Mouse (Mus musculus) heart, postnatal 0 days (tissue): ENCODE data around the gene St3gal5. TPM values are rescaled to one million over a fixed set of nuclear protein-coding genes. Genes with fewer than 3 reads are reported as not detected.

Source experiments
- ATAC-seq: fragments of 200-750 bp; cut with Nextera tagmentation; 2 replicates; pipeline ENCODE4 v1.8.0; 2017; ENCODE audit warnings: low read depth, moderate number of reproducible peaks, moderate library complexity; ENCODE audit not compliant: insufficient read depth
- DNase-seq: peaks from one replicate; pipeline ENCODE4 v3.0.0-alpha.2; 2016; ENCODE audit warnings: low spot score
- H3K27ac ChIP-seq: fragments of 300-500 bp; sonication (generic); 2 replicates; pipeline ENCODE4 v1.5.1; 2014; ENCODE audit warnings: low read depth, mild to moderate bottlenecking
- H3K27me3 ChIP-seq: fragments of 300-500 bp; sonication (generic); 2 replicates; pipeline ENCODE4 v1.6.1; 2014; ENCODE audit warnings: low read length, mixed read lengths; ENCODE audit not compliant: control insufficient read depth, insufficient read depth
- H3K36me3 ChIP-seq: fragments of 300-500 bp; sonication (generic); replicated peaks from 2 replicates; pipeline ENCODE4 v1.6.1; 2014; ENCODE audit warnings: low read length, mixed read lengths; ENCODE audit not compliant: control insufficient read depth, insufficient read depth
- H3K4me1 ChIP-seq: fragments of 300-500 bp; sonication (generic); 2 replicates; pipeline ENCODE4 v1.6.1; 2014; ENCODE audit warnings: antibody characterized with exemption; ENCODE audit not compliant: control insufficient read depth, insufficient read depth
- H3K4me2 ChIP-seq: fragments of 300-500 bp; sonication (generic); 2 replicates; pipeline ENCODE4 v1.6.1; 2014; ENCODE audit warnings: low read depth, mild to moderate bottlenecking, low read length, moderate library complexity
- H3K4me3 ChIP-seq: fragments of 300-500 bp; sonication (generic); 2 replicates; pipeline ENCODE4 v1.5.1; 2014; ENCODE audit warnings: low read depth, low read length
- H3K9ac ChIP-seq: fragments of 300-500 bp; sonication (generic); replicated peaks from 2 replicates; pipeline ENCODE4 v1.6.1; 2014; ENCODE audit warnings: low read depth, low read length, mixed read lengths
- H3K9me3 ChIP-seq: fragments of 300-500 bp; sonication (generic); replicated peaks from 2 replicates; pipeline ENCODE4 v1.6.1; 2016; ENCODE audit warnings: low read length; ENCODE audit not compliant: control insufficient read depth
- CTCF ChIP-seq: IDR thresholded peaks from 2 replicates; pipeline ENCODE4 v1.5.1; 2016; ENCODE audit warnings: antibody characterized with exemption, control low read depth, low read depth
- EP300 ChIP-seq: IDR thresholded peaks from 2 replicates; pipeline ENCODE4 v1.6.1; 2016; ENCODE audit warnings: antibody characterized with exemption, low read depth
- WGBS: fragments of 180-500 bp; shearing (Covaris S2); extraction: QIAGEN DNeasy Blood & Tissue Kit; methylation state at CpG from one replicate; pipeline ENCODE4 v1.1.7; 2014; 5-methylcytosine and 5-hydroxymethylcytosine counted together
- polyA plus RNA-seq: library from polyadenylated mRNA; unstranded; fragments of >200 nt; fragmentation: Nextera tagmentation; extraction: Ambion mirVana; gene quantifications from 2 replicates; pipeline ENCODE4 v1.2.1, GENCODE M21; 2015
- total RNA-seq: library from RNA; depleted of rRNA; stranded (reverse); fragments of >200 nt; gene quantifications from 2 replicates; pipeline ENCODE4 v1.2.3, GENCODE M21; 2014; ENCODE audit warnings: low replicate concordance

Gene St3gal5
- total and polyA plus RNA-seq, 2 experiments from 2014 or later = 6.3 to 25.3 TPM

DNA sequence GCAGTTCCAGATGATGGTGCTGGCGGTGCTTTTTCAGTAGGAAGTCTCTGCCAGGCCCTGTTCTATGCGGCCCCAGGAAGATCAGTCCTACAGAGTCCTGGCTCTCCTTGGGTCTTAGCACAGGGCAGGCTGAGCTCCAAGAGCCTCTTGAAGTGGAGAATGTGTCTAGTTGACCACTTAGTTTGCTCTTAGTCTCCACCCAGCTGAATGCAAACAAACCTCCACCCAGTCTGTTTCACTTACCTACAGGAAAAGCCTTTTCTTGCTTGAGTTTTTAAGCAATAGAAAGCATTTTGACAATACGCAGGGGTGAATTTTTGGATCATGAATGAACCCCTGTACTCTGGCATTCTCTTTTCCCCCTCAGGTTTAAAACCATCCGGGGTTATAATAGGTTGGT is 4.0 kb downstream of the St3gal5 start:
- DNase-seq (no peak), ATAC-seq (no peak)
- Histone ChIP-seq H3K4me2 (no peak overlapping the region), H3K4me3 (no peak overlapping the region), H3K27ac (no peak overlapping the region), H3K27me3 (no peaks in the 10 kb centered on the region), H3K9ac (no peak overlapping the region), H3K36me3 (no peaks in the 10 kb centered on the region), H3K4me1 (peaks cover 14% of the 10 kb centered on the region; the same call in 1 of the 2 replicates), H3K9me3 (no peaks in the 10 kb centered on the region)
- TF ChIP-seq CTCF (no peak), EP300 (no peak)
- 60% methylated on average over 4 of the region's 4 CpGs for WGBS

DNA sequence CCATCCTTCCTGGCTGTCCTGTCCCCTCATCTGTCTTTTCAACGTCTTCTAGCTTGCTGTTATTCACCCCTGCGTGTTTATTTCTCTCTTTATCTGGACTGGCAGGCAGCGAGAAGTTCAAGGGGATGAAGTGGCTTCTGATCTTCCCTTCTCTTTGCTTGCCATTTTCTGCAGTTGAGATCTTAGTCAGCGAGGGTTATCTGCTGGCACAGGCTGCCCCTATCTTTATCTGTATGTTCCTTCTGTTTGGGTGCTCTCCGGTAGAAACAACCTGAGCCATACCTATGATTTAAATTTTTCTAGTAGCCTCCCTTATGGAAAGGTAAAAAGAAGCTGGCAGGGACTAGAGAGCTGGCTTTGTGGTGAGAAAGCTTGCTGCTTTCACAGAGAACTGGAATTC is 4.7 kb downstream of the St3gal5 start:
- DNase-seq (no peak), ATAC-seq (no peak)
- 27% methylated on average over 5 of the region's 5 CpGs for WGBS
- Histone ChIP-seq H3K4me2 (no peak overlapping the region), H3K4me1 (peaks cover 12% of the 10 kb centered on the region; the same call in 1 of the 2 replicates), H3K9me3 (no peaks in the 10 kb centered on the region), H3K4me3 (no peak overlapping the region), H3K36me3 (no peaks in the 10 kb centered on the region), H3K27me3 (no peaks in the 10 kb centered on the region), H3K27ac (no peak overlapping the region), H3K9ac (no peak overlapping the region)
- no peak for TF ChIP-seq EP300
- no peak for TF ChIP-seq CTCF

DNA sequence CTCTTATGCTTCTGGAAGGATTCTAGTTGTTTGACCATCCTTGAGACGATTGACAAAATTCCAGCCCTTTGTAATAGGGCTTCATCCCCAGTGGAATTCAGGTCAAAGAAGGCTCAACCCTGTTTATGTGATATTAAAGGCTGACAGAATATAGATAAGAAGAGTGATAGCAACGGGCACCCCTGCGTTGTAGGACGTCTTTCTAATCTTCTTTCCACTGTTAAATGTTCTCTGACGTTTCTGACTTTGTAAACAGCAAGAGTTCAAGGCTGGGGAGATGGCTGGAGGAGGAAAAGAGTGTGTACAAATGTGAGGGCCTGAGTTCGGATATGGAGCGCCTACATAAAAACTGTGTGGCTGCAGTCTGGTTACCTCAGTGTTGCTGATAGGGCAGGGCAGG is 7.1 kb downstream of the St3gal5 start:
- no peaks in the 10 kb centered on the region for H3K36me3 ChIP-seq
- H3K4me2 ChIP-seq = no peak overlapping the region
- DNase-seq (no peak), ATAC-seq (no peak)
- no peak overlapping the region for H3K4me3 ChIP-seq
- no peak overlapping the region for H3K27ac ChIP-seq
- no peaks in the 10 kb centered on the region for H3K9me3 ChIP-seq
- H3K4me1 ChIP-seq = peaks cover 17% of the 10 kb centered on the region
- H3K27me3 ChIP-seq = no peaks in the 10 kb centered on the region
- TF ChIP-seq CTCF (no peak), EP300 (no peak)
- 54% methylated on average over 7 of the region's 7 CpGs for WGBS
- H3K9ac ChIP-seq = no peak overlapping the region

- Histone ChIP-seq H3K9me3 (no peaks in the 10 kb centered on the region), H3K27ac (no peak overlapping the region), H3K27me3 (no peaks in the 10 kb centered on the region), H3K4me1 (peaks cover 21% of the 10 kb centered on the region), H3K36me3 (no peaks in the 10 kb centered on the region), H3K9ac (no peak overlapping the region), H3K4me2 (no peak overlapping the region), H3K4me3 (no peak overlapping the region)
- DNase-seq = peak; percentile 46
- WGBS = 45% methylated on average over 14 of the region's 14 CpGs
- no peak for TF ChIP-seq CTCF
- TF ChIP-seq EP300 = no peak
- ATAC-seq = peak; percentile 44; the same call in 1 of the 2 replicates
Observed at GRCm38 (mm10) chr6:72108941-72109892, 11.8 kb downstream of the St3gal5 start.

DNA sequence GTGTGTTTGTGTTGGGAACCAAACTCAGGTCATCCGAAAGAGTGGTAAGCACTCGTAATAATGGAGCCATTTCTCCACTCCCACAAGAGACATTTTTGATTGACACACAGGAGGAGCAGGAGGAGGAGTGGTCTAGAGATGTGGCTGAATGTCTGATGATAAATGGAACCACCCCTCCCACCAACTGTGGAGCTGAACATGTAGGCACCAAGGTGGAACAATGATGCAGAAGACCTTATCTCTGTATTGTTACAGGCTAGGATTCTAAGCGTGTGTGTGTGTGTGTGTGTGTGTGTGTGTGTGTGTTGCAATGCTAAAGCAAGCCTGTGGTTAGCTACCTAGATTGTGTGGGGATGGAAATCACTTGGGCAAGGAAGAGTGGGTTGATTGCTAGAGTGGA is 13.2 kb downstream of the St3gal5 start:
- H3K9me3 ChIP-seq = no peaks in the 10 kb centered on the region
- H3K27ac ChIP-seq = no peak overlapping the region
- no peaks in the 10 kb centered on the region for H3K27me3 ChIP-seq
- no peak for DNase-seq
- no peak overlapping the region for H3K9ac ChIP-seq
- H3K4me2 ChIP-seq = no peak overlapping the region
- no peak for TF ChIP-seq EP300
- TF ChIP-seq CTCF = no peak
- WGBS = 82% methylated on average over 3 of the region's 3 CpGs
- H3K4me3 ChIP-seq = no peak overlapping the region
- no peak for ATAC-seq
- H3K36me3 ChIP-seq = no peaks in the 10 kb centered on the region
- peaks cover 25% of the 10 kb centered on the region for H3K4me1 ChIP-seq
